Mouse (Mus musculus): Measurements from ENCODE around the gene Pdcl2. TPM values are rescaled to one million over a fixed set of nuclear protein-coding genes. Genes with fewer than 3 reads are reported as not detected.

The Pdcl2 gene
- not detected for polyA plus RNA-seq (2014; fragmentation: Illumina TruSeq; extraction: RNeasy Lipid Tissue Mini Kit (QIAGEN cat#74804); ENCODE audit: insufficient read depth, low read depth, low replicate concordance)

GRCm38 (mm10) chr5:76330953-76331352, at the start of gene Pdcl2:
TSS of gene Pdcl2 (minus strand) at chr5:76331156.

DNA sequence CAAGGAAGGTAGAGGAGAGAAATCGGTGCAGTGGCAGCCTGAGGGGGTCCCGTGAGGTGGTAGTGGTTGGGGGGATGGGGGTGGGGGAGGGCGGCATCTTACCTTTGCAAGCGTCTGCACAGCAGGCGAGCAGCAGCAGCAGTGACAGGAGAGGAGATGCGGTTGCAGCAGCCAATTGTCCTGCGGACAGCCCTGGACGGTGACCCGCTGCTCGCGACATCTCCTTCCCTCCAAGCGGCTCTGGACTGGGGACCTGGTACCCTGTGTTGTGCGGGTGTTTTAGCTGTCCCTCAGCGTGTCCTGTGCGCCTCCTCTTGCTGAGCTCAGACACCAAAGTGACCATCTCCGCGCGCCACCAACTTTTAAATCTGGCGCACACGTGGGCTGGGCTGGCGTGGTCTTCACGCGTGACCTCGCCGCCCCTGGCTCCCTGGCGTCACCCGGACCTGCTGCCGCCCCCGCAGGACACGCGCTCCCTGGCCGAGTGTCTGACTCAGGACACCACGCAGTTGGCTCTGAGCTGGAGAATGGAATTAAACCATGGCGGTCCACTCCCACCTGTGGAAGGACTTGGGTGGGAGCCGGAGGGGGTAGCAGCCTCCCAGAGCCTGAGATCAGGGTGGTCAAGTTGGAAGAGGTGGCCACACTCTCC, 32.6 kb upstream of the Pdcl2 start, which contains the start of gene Nmu:
Gene Nmu (minus strand): TSS at position 336 of the 652 bp plus-strand sequence.

GRCm38 (mm10) chr5:76304452-76305341, 26.3 kb downstream of the Pdcl2 start, which contains the start of gene Clock:
TSS of gene Clock (minus strand) at chr5:76304792.

Other genes with a start within 250 kb of the Pdcl2 start
- 24.8 TPM for gene Srd5a3, start 190.9 kb downstream of the Pdcl2 start, polyA plus RNA-seq (2014; fragmentation: Illumina TruSeq; extraction: RNeasy Lipid Tissue Mini Kit (QIAGEN cat#74804); ENCODE audit: insufficient read depth, low read depth, low replicate concordance)
- 45.3 TPM for gene Tmem165, start 147.3 kb downstream of the Pdcl2 start, polyA plus RNA-seq (2014; fragmentation: Illumina TruSeq; extraction: RNeasy Lipid Tissue Mini Kit (QIAGEN cat#74804); ENCODE audit: insufficient read depth, low read depth, low replicate concordance)
- gene Clock, start 26.4 kb downstream of the Pdcl2 start, polyA plus RNA-seq (2014; fragmentation: Illumina TruSeq; extraction: RNeasy Lipid Tissue Mini Kit (QIAGEN cat#74804); ENCODE audit: insufficient read depth, low read depth, low replicate concordance), result 8.3 TPM
- not detected for gene Nmu, start 32.6 kb upstream of the Pdcl2 start, polyA plus RNA-seq (2014; fragmentation: Illumina TruSeq; extraction: RNeasy Lipid Tissue Mini Kit (QIAGEN cat#74804); ENCODE audit: insufficient read depth, low read depth, low replicate concordance)
- gene Gm7271, start 152.9 kb upstream of the Pdcl2 start, polyA plus RNA-seq (2014; fragmentation: Illumina TruSeq; extraction: RNeasy Lipid Tissue Mini Kit (QIAGEN cat#74804); ENCODE audit: insufficient read depth, low read depth, low replicate concordance), result not detected
- gene Exoc1, start 198.2 kb upstream of the Pdcl2 start, polyA plus RNA-seq (2014; fragmentation: Illumina TruSeq; extraction: RNeasy Lipid Tissue Mini Kit (QIAGEN cat#74804); ENCODE audit: insufficient read depth, low read depth, low replicate concordance), result 17.8 TPM

Measured in lung, adult 10 weeks (tissue).